Mouse (Mus musculus) left cerebral cortex, postnatal 25 days (tissue): ENCODE results near the gene Appl1. TPM values are rescaled to one million over a fixed set of nuclear protein-coding genes. Genes with fewer than 3 reads are reported as not detected.

Experiments
- DNase-seq, 2 experiments: peaks; one replicate each; pipeline ENCODE4 v3.0.0; 2022; ENCODE audit warnings: low spot score in 2 of 2, mixed read lengths in 1 of 2
- intact Hi-C: fragments of 180-260 bp; cut with DNase I; formaldehyde crosslinking; loops from one replicate; pipeline ENCODE4 v1.15.1; 2025
- total RNA-seq, 2 experiments: library from RNA; stranded (reverse); gene quantifications; 2 replicates each; pipeline ENCODE4 v1.2.3; 2021

Appl1 gene
- total RNA-seq, 2 experiments from 2014 or later = 66.4 to 67.8 TPM

DNA sequence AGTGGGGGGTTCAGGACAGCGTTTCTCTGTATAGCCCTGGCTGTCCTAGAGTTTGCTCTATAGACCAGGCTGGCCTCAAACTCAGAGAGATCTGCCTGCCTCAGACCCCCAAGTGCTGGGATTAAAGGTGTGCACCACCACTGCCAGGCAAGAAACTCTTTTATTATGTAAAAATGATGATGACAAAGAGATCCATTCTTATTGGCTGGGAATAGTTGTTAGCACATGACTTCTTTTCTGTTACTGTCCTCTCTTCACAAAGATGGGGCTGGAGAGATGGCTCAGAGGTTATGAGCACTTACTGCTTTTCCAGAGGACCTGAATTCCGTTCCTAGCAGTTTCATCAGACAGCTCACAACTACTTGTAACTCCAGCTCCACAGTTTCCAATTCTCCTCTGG is 91.1 kb downstream of the Appl1 start:
- intact Hi-C loops = loop anchor here (10.0 kb wide), 1 partner anchor 145 kb away; no protein-coding TSS in a partner anchor
- DNase-seq = no peak

DNA sequence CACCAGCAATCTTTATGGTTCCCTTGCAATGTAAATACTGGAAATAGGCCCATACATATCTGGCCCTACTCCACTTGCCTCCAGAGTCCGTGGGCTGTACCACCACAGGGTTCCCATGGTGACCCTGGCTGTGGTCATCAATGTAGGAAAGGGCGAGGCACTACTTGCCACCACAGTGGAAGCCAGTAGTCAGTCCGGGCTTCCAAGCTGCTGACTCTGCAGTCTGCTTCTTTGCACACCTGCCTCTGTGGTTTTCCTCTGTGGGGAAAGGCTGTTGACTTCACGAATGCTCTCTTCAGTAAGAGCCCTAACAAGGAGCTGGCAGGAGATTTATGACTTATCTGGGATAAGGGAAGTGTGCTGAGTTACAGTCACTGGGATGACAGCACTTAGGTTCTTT is 92.3 kb downstream of the Appl1 start:
- DNase-seq = no peak
- intact Hi-C loops = no loop called here

Other genes starting within 250 kb of the Appl1 start
- gene Asb14, start 76.7 kb downstream of the Appl1 start, total RNA-seq = not detected
- not detected for gene Hesx1, start 23.2 kb upstream of the Appl1 start, total RNA-seq
- gene Il17rd, start 67.7 kb upstream of the Appl1 start, total RNA-seq = 1 to 10 TPM; 2.7 to 2.8 TPM
- 10 to 100 TPM; 61.9 to 62.2 TPM for gene Arhgef3, start 143.7 kb upstream of the Appl1 start, total RNA-seq